Mouse (Mus musculus) left cerebral cortex, adult 2 months (tissue): ENCODE measurements around the gene Csdc2. TPM values are rescaled to one million over a fixed set of nuclear protein-coding genes. Genes with fewer than 3 reads are reported as not detected.
"Not testable (repeated sequence)": the region's sequence is repeated elsewhere in the genome, so short reads cannot be mapped to it uniquely, and the experiment has no call there.

Source experiments
- DNase-seq, 2 experiments: peaks; one replicate each; pipeline ENCODE4 v3.0.0; 2021 to 2022; ENCODE audit warnings: low spot score in 2 of 2, mixed read lengths in 1 of 2; ENCODE audit errors: extremely low spot score in 1 of 2
- H3K27ac ChIP-seq: fragments of 200-600 bp; 2 replicates; pipeline ENCODE4 v1.8.1; 2022
- H3K4me3 ChIP-seq: fragments of 200-600 bp; 2 replicates; pipeline ENCODE4 v1.8.1; 2022
- CTCF ChIP-seq: fragments of 200-600 bp; IDR thresholded peaks from 2 replicates; pipeline ENCODE4 v1.8.1; 2022; ENCODE audit warnings: antibody characterized with exemption, mild to moderate bottlenecking, moderate library complexity
- intact Hi-C: fragments of 180-260 bp; cut with DNase I; formaldehyde crosslinking; loops from one replicate; pipeline ENCODE4 v1.15.1; 2025
- total RNA-seq, 2 experiments: library from RNA; stranded (reverse); gene quantifications; 2 replicates each; pipeline ENCODE4 v1.2.3; 2021

Gene Csdc2
- total RNA-seq, 2 experiments from 2014 or later, result 91.2 to 97.6 TPM

GRCm38 (mm10) chr15:81908767-81909166 lies 27.8 kb upstream of the Csdc2 start:
- H3K27ac ChIP-seq, H3K4me3 ChIP-seq, DNase-seq, intact Hi-C loops: not testable (repeated sequence)
- TF ChIP-seq CTCF, result peak; percentile 47

- Histone ChIP-seq H3K4me3 (no peak overlapping the region), H3K27ac (no peak overlapping the region)
- no peak for DNase-seq
- TF ChIP-seq CTCF, result no peak
- intact Hi-C loops, result no loop called here
These were observed 24.1 kb upstream of the Csdc2 start for GRCm38 (mm10) chr15:81912498-81912897.

- intact Hi-C loops, result no loop called here
These were observed 21.9 kb upstream of the Csdc2 start for GRCm38 (mm10) chr15:81914668-81915067.

GRCm38 (mm10) chr15:81915663-81916062 lies 20.9 kb upstream of the Csdc2 start:
- TF ChIP-seq CTCF, result no peak
- intact Hi-C loops, result loop anchor here (2.0 kb wide), 1 partner anchor 85 kb away; no protein-coding TSS in a partner anchor
- H3K4me3 ChIP-seq, result no peak overlapping the region
- no peak for DNase-seq
- H3K27ac ChIP-seq, result no peak overlapping the region

More at GRCm38 (mm10) chr15:81914668-81915067, 21.9 kb upstream of the Csdc2 start:
- Histone ChIP-seq H3K4me3 (no peak overlapping the region), H3K27ac (no peak overlapping the region)
- no peak for DNase-seq
- TF ChIP-seq CTCF, result no peak

GRCm38 (mm10) chr15:81917201-81917600 lies 19.4 kb upstream of the Csdc2 start:
- H3K4me3 ChIP-seq, result no peak overlapping the region
- H3K27ac ChIP-seq, result no peak overlapping the region; the same call in 1 of the 2 replicates
- DNase-seq, result no peak
- TF ChIP-seq CTCF, result no peak
- intact Hi-C loops, result loop anchor here (2.0 kb wide), 1 partner anchor 86 kb away; no protein-coding TSS in a partner anchor

- intact Hi-C loops, result loop anchor here (2.0 kb wide), 1 partner anchor 87 kb away; no protein-coding TSS in a partner anchor
- H3K27ac ChIP-seq, result no peak overlapping the region; the same call in 1 of the 2 replicates
- DNase-seq, result peak; percentile 65 to 79
- peak; percentile 86 for TF ChIP-seq CTCF
- no peak overlapping the region for H3K4me3 ChIP-seq
These were observed 18.7 kb upstream of the Csdc2 start for GRCm38 (mm10) chr15:81917621-81918463.

GRCm38 (mm10) chr15:81919062-81919461 lies 17.5 kb upstream of the Csdc2 start:
- DNase-seq, result no peak
- Histone ChIP-seq H3K27ac (no peak overlapping the region), H3K4me3 (no peak overlapping the region)
- TF ChIP-seq CTCF, result no peak
- intact Hi-C loops, result no loop called here

- intact Hi-C loops, result no loop called here
- DNase-seq, result no peak
- Histone ChIP-seq H3K27ac (peak overlapping the region; percentile 76), H3K4me3 (no peak overlapping the region)
- no peak for TF ChIP-seq CTCF
These were observed 15.9 kb upstream of the Csdc2 start for GRCm38 (mm10) chr15:81920546-81921217.

- no peak overlapping the region for H3K4me3 ChIP-seq
- intact Hi-C loops, result no loop called here
- no peak for DNase-seq
- H3K27ac ChIP-seq, result peak overlapping the region; percentile 76
- no peak for TF ChIP-seq CTCF
These were observed 15.3 kb upstream of the Csdc2 start for GRCm38 (mm10) chr15:81921255-81921654.

- no peak for TF ChIP-seq CTCF
- peak overlapping the region; percentile 19; the same call in 1 of the 2 replicates for H3K27ac ChIP-seq
- DNase-seq, result no peak
- peak overlapping the region; percentile 83 for H3K4me3 ChIP-seq
- intact Hi-C loops, result no loop called here
These were observed 11.6 kb upstream of the Csdc2 start for GRCm38 (mm10) chr15:81924933-81925332.

GRCm38 (mm10) chr15:81925760-81926445 lies 10.7 kb upstream of the Csdc2 start, which contains the start of gene Polr3h:
TSS of gene Polr3h (minus strand) at chr15:81926240.
- peak; percentile 90 to 95 for DNase-seq
- H3K27ac ChIP-seq, result peak within 1 kb of the TSS; percentile 74
- peak within 1 kb of the TSS; percentile 83 for H3K4me3 ChIP-seq
- TF ChIP-seq CTCF, result no peak
- intact Hi-C loops, result no loop called here
